Mouse (Mus musculus): ENCODE results near the gene Fsd1. TPM values are rescaled to one million over a fixed set of nuclear protein-coding genes. Genes with fewer than 3 reads are reported as not detected.

Gene Fsd1
- polyA plus RNA-seq, 1 experiment: 22.0 TPM

GRCm38 (mm10) chr17:56022989-56023290 lies 36.6 kb downstream of the Fsd1 start:
- no peaks in the 10 kb centered on the region for H3K4me1 ChIP-seq (ENCODE audit: control insufficient read depth, insufficient read depth, low read length)
- TF ChIP-seq EP300 (IDR thresholded peaks at IDR 0.05; ENCODE audit: insufficient read depth, low read depth, low read length) (no peak), CTCF (IDR thresholded peaks at IDR 0.05; ENCODE audit: low read depth, low read length) (no peak), POLR2A (IDR thresholded peaks at IDR 0.05; ENCODE audit: insufficient read depth, low read length) (no peak)
- H3K9me3 ChIP-seq (replicated peaks; ENCODE audit: control insufficient read depth, insufficient read depth, low read length, poor library complexity, severe bottlenecking): no peaks in the 10 kb centered on the region
- no peak overlapping the region for H3K27ac ChIP-seq (ENCODE audit: insufficient read depth, low read length)
- no peak overlapping the region for H3K4me3 ChIP-seq (ENCODE audit: low read depth, low read length)
- H3K27me3 ChIP-seq (ENCODE audit: control insufficient read depth, insufficient read depth, low read length, poor library complexity, severe bottlenecking): no peaks in the 10 kb centered on the region
- H3K9ac ChIP-seq (ENCODE audit: low read depth, poor library complexity, severe bottlenecking): no peak overlapping the region
- peaks cover 6% of the 10 kb centered on the region for H3K36me3 ChIP-seq (ENCODE audit: control insufficient read depth, insufficient read depth, low read length, poor library complexity, severe bottlenecking)

GRCm38 (mm10) chr17:56023386-56023785 lies 37.1 kb downstream of the Fsd1 start:
- no peak overlapping the region for H3K27ac ChIP-seq (ENCODE audit: insufficient read depth, low read length)
- TF ChIP-seq POLR2A (IDR thresholded peaks at IDR 0.05; ENCODE audit: insufficient read depth, low read length) (no peak), EP300 (IDR thresholded peaks at IDR 0.05; ENCODE audit: insufficient read depth, low read depth, low read length) (no peak), CTCF (IDR thresholded peaks at IDR 0.05; ENCODE audit: low read depth, low read length) (no peak)
- H3K36me3 ChIP-seq (ENCODE audit: control insufficient read depth, insufficient read depth, low read length, poor library complexity, severe bottlenecking): peaks cover 6% of the 10 kb centered on the region

GRCm38 (mm10) chr17:56024476-56024875 lies 38.2 kb downstream of the Fsd1 start:
- H3K4me1 ChIP-seq (ENCODE audit: control insufficient read depth, insufficient read depth, low read length): no peaks in the 10 kb centered on the region
- H3K4me3 ChIP-seq (ENCODE audit: low read depth, low read length): no peak overlapping the region
- no peaks in the 10 kb centered on the region for H3K27me3 ChIP-seq (ENCODE audit: control insufficient read depth, insufficient read depth, low read length, poor library complexity, severe bottlenecking)
- H3K36me3 ChIP-seq (ENCODE audit: control insufficient read depth, insufficient read depth, low read length, poor library complexity, severe bottlenecking): no peaks in the 10 kb centered on the region
- no peaks in the 10 kb centered on the region for H3K9me3 ChIP-seq (replicated peaks; ENCODE audit: control insufficient read depth, insufficient read depth, low read length, poor library complexity, severe bottlenecking)
- no peak overlapping the region for H3K9ac ChIP-seq (ENCODE audit: low read depth, poor library complexity, severe bottlenecking)
- no peak for TF ChIP-seq EP300 (IDR thresholded peaks at IDR 0.05; ENCODE audit: insufficient read depth, low read depth, low read length)
- TF ChIP-seq CTCF (IDR thresholded peaks at IDR 0.05; ENCODE audit: low read depth, low read length): no peak
- TF ChIP-seq POLR2A (IDR thresholded peaks at IDR 0.05; ENCODE audit: insufficient read depth, low read length): no peak
- no peak overlapping the region for H3K27ac ChIP-seq (ENCODE audit: insufficient read depth, low read length)

More at GRCm38 (mm10) chr17:56023386-56023785, 37.1 kb downstream of the Fsd1 start:
- Histone ChIP-seq H3K4me1 (ENCODE audit: control insufficient read depth, insufficient read depth, low read length) (no peaks in the 10 kb centered on the region), H3K9me3 (replicated peaks; ENCODE audit: control insufficient read depth, insufficient read depth, low read length, poor library complexity, severe bottlenecking) (no peaks in the 10 kb centered on the region), H3K9ac (ENCODE audit: low read depth, poor library complexity, severe bottlenecking) (no peak overlapping the region), H3K27me3 (ENCODE audit: control insufficient read depth, insufficient read depth, low read length, poor library complexity, severe bottlenecking) (no peaks in the 10 kb centered on the region), H3K4me3 (ENCODE audit: low read depth, low read length) (no peak overlapping the region)

GRCm38 (mm10) chr17:56024931-56025330 lies 38.6 kb downstream of the Fsd1 start:
- H3K27me3 ChIP-seq (ENCODE audit: control insufficient read depth, insufficient read depth, low read length, poor library complexity, severe bottlenecking): no peaks in the 10 kb centered on the region
- no peak overlapping the region for H3K4me3 ChIP-seq (ENCODE audit: low read depth, low read length)
- no peak overlapping the region for H3K9ac ChIP-seq (ENCODE audit: low read depth, poor library complexity, severe bottlenecking)
- H3K36me3 ChIP-seq (ENCODE audit: control insufficient read depth, insufficient read depth, low read length, poor library complexity, severe bottlenecking): no peaks in the 10 kb centered on the region
- no peaks in the 10 kb centered on the region for H3K4me1 ChIP-seq (ENCODE audit: control insufficient read depth, insufficient read depth, low read length)
- H3K27ac ChIP-seq (ENCODE audit: insufficient read depth, low read length): no peak overlapping the region
- no peak for TF ChIP-seq EP300 (IDR thresholded peaks at IDR 0.05; ENCODE audit: insufficient read depth, low read depth, low read length)
- no peak for TF ChIP-seq CTCF (IDR thresholded peaks at IDR 0.05; ENCODE audit: low read depth, low read length)
- TF ChIP-seq POLR2A (IDR thresholded peaks at IDR 0.05; ENCODE audit: insufficient read depth, low read length): no peak
- no peaks in the 10 kb centered on the region for H3K9me3 ChIP-seq (replicated peaks; ENCODE audit: control insufficient read depth, insufficient read depth, low read length, poor library complexity, severe bottlenecking)

- Histone ChIP-seq H3K27ac (ENCODE audit: insufficient read depth, low read length) (no peak overlapping the region), H3K9ac (ENCODE audit: low read depth, poor library complexity, severe bottlenecking) (no peak overlapping the region), H3K9me3 (replicated peaks; ENCODE audit: control insufficient read depth, insufficient read depth, low read length, poor library complexity, severe bottlenecking) (no peaks in the 10 kb centered on the region), H3K4me1 (ENCODE audit: control insufficient read depth, insufficient read depth, low read length) (no peaks in the 10 kb centered on the region), H3K4me3 (ENCODE audit: low read depth, low read length) (no peak overlapping the region), H3K36me3 (ENCODE audit: control insufficient read depth, insufficient read depth, low read length, poor library complexity, severe bottlenecking) (no peaks in the 10 kb centered on the region), H3K27me3 (ENCODE audit: control insufficient read depth, insufficient read depth, low read length, poor library complexity, severe bottlenecking) (no peaks in the 10 kb centered on the region)
- no peak for TF ChIP-seq POLR2A (IDR thresholded peaks at IDR 0.05; ENCODE audit: insufficient read depth, low read length)
- TF ChIP-seq CTCF (IDR thresholded peaks at IDR 0.05; ENCODE audit: low read depth, low read length): no peak
- no peak for TF ChIP-seq EP300 (IDR thresholded peaks at IDR 0.05; ENCODE audit: insufficient read depth, low read depth, low read length)
Observed at GRCm38 (mm10) chr17:56026303-56026702, 40.0 kb downstream of the Fsd1 start.

- H3K9me3 ChIP-seq (replicated peaks; ENCODE audit: control insufficient read depth, insufficient read depth, low read length, poor library complexity, severe bottlenecking): no peaks in the 10 kb centered on the region
- no peaks in the 10 kb centered on the region for H3K27me3 ChIP-seq (ENCODE audit: control insufficient read depth, insufficient read depth, low read length, poor library complexity, severe bottlenecking)
- no peak for TF ChIP-seq EP300 (IDR thresholded peaks at IDR 0.05; ENCODE audit: insufficient read depth, low read depth, low read length)
- TF ChIP-seq POLR2A (IDR thresholded peaks at IDR 0.05; ENCODE audit: insufficient read depth, low read length): no peak
- no peak for TF ChIP-seq CTCF (IDR thresholded peaks at IDR 0.05; ENCODE audit: low read depth, low read length)
- H3K27ac ChIP-seq (ENCODE audit: insufficient read depth, low read length): no peak overlapping the region
- no peak overlapping the region for H3K9ac ChIP-seq (ENCODE audit: low read depth, poor library complexity, severe bottlenecking)
- no peak overlapping the region for H3K4me3 ChIP-seq (ENCODE audit: low read depth, low read length)
- H3K4me1 ChIP-seq (ENCODE audit: control insufficient read depth, insufficient read depth, low read length): no peaks in the 10 kb centered on the region
- no peaks in the 10 kb centered on the region for H3K36me3 ChIP-seq (ENCODE audit: control insufficient read depth, insufficient read depth, low read length, poor library complexity, severe bottlenecking)
Observed at GRCm38 (mm10) chr17:56026881-56027280, 40.6 kb downstream of the Fsd1 start.
